Mouse (Mus musculus): ENCODE data around the gene H2-D1. TPM values are rescaled to one million over a fixed set of nuclear protein-coding genes. Genes with fewer than 3 reads are reported as not detected.
"Not testable (repeated sequence)": the region's sequence is repeated elsewhere in the genome, so short reads cannot be mapped to it uniquely, and the experiment has no call there.

H2-D1 gene
- total RNA-seq, 2 experiments from 2014 or later: 18.5 to 18.7 TPM

- no peak for DNase-seq (ENCODE audit: low spot score in 2 of 2)
- intact Hi-C loops (cut with DNase I): no loop called here
These were observed 17.7 kb downstream of the H2-D1 start for GRCm38 (mm10) chr17:35280276-35280675.

- intact Hi-C loops (cut with DNase I): no loop called here
- no peak for DNase-seq (ENCODE audit: low spot score in 2 of 2)
These were observed 22.9 kb downstream of the H2-D1 start for GRCm38 (mm10) chr17:35285431-35285830.

GRCm38 (mm10) chr17:35295796-35296195, 33.3 kb downstream of the H2-D1 start:
- intact Hi-C loops (cut with DNase I): not testable (repeated sequence)
- DNase-seq (ENCODE audit: low spot score in 2 of 2): peak; percentile 19 to 32

GRCm38 (mm10) chr17:35300261-35300945, 37.9 kb downstream of the H2-D1 start:
- intact Hi-C loops (cut with DNase I); DNase-seq (ENCODE audit: low spot score in 2 of 2): not testable (repeated sequence)

- DNase-seq (ENCODE audit: low spot score in 2 of 2): peak; percentile 84 to 85
- intact Hi-C loops (cut with DNase I): loop anchor here (1.0 kb wide), 2 partner anchors 46 to 1335 kb away; no protein-coding TSS in a partner anchor
These were observed 39.2 kb downstream of the H2-D1 start for GRCm38 (mm10) chr17:35301645-35302258.

GRCm38 (mm10) chr17:35303271-35303670, 40.7 kb downstream of the H2-D1 start:
- intact Hi-C loops (cut with DNase I): no loop called here
- DNase-seq (ENCODE audit: low spot score in 2 of 2): no peak

GRCm38 (mm10) chr17:35303756-35304350, 41.3 kb downstream of the H2-D1 start:
- intact Hi-C loops (cut with DNase I): no loop called here
- no peak for DNase-seq (ENCODE audit: low spot score in 2 of 2)

GRCm38 (mm10) chr17:35304478-35304877, 41.9 kb downstream of the H2-D1 start:
- intact Hi-C loops (cut with DNase I): no loop called here
- no peak for DNase-seq (ENCODE audit: low spot score in 2 of 2)

- intact Hi-C loops (cut with DNase I); DNase-seq (ENCODE audit: low spot score in 2 of 2): not testable (repeated sequence)
These were observed 42.4 kb downstream of the H2-D1 start for GRCm38 (mm10) chr17:35304921-35305320.

Small RNA genes lying within 50 kb of the gene (microRNA-seq; reads per million reads assigned to microRNA genes)
- 0.74 to 2.7 reads per million in 2 experiments for gene Mir6975
- gene Mir8094: 0 to 0.50 reads per million in 2 experiments

Other genes with a start within 250 kb of the H2-D1 start
- under 1 TPM; 0.30 to 0.37 TPM for gene Vwa7, start 246.2 kb upstream of the H2-D1 start, total RNA-seq (2021)
- under 1 TPM; 0.60 to 0.83 TPM for gene Sapcd1, start 234.7 kb upstream of the H2-D1 start, total RNA-seq (2021)
- under 1 TPM; 0.76 to 0.96 TPM for gene Msh5, start 216.0 kb upstream of the H2-D1 start, total RNA-seq (2021)
- 10 to 100 TPM in 1 of 2 experiments, 1 to 10 TPM in 1; 9.9 to 11.6 TPM for gene Clic1, start 212.8 kb upstream of the H2-D1 start, total RNA-seq (2021)
- 10 to 100 TPM; 12.1 to 12.5 TPM for gene Ddah2, start 203.7 kb upstream of the H2-D1 start, total RNA-seq (2021)
- not detected for gene Ly6g6c, start 197.3 kb upstream of the H2-D1 start, total RNA-seq (2021)
- not detected for gene Mpig6b, start 196.5 kb upstream of the H2-D1 start, total RNA-seq (2021)
- gene Ly6g6e, start 185.8 kb upstream of the H2-D1 start, total RNA-seq (2021): 1 to 10 TPM; 2.4 to 2.7 TPM
- 1 to 10 TPM in 1 of 2 experiments, under 1 TPM in 1; 0.69 to 1.9 TPM for gene Ly6g6d, start 184.7 kb upstream of the H2-D1 start, total RNA-seq (2021)
- gene Ly6g6f, start 177.1 kb upstream of the H2-D1 start, total RNA-seq (2021): not detected
- 100 to 1,000 TPM; 107 to 109 TPM for gene Abhd16a, start 173.5 kb upstream of the H2-D1 start, total RNA-seq (2021)
- gene Ly6g5c, start 154.5 kb upstream of the H2-D1 start, total RNA-seq (2021): not detected
- under 1 TPM; 0.69 to 0.94 TPM for gene Ly6g5b, start 147.3 kb upstream of the H2-D1 start, total RNA-seq (2021)
- gene Gpank1, start 141.3 kb upstream of the H2-D1 start, total RNA-seq (2021): 10 to 100 TPM; 13.1 to 15.2 TPM
- gene Csnk2b, start 140.7 kb upstream of the H2-D1 start, total RNA-seq (2021): 100 to 1,000 TPM; 183 to 185 TPM
- 10 to 100 TPM; 24.1 to 29.8 TPM for gene D17H6S53E, start 136.4 kb upstream of the H2-D1 start, total RNA-seq (2021)
- gene Apom, start 130.7 kb upstream of the H2-D1 start, total RNA-seq (2021): not detected
- 100 to 1,000 TPM; 286 to 292 TPM for gene Bag6, start 127.6 kb upstream of the H2-D1 start, total RNA-seq (2021)
- gene Prrc2a, start 97.8 kb upstream of the H2-D1 start, total RNA-seq (2021): 100 to 1,000 TPM; 268 to 285 TPM
- 10 to 100 TPM; 10.8 to 11.1 TPM for gene Aif1, start 86.7 kb upstream of the H2-D1 start, total RNA-seq (2021)
- gene Lst1, start 74.3 kb upstream of the H2-D1 start, total RNA-seq (2021): 10 to 100 TPM in 1 of 2 experiments, 1 to 10 TPM in 1; 6.1 to 10.1 TPM
- under 1 TPM; 0.64 to 0.99 TPM for gene Ltb, start 68.3 kb upstream of the H2-D1 start, total RNA-seq (2021)
- gene Tnf, start 60.7 kb upstream of the H2-D1 start, total RNA-seq (2021): not detected
- under 1 TPM; 0.34 to 0.39 TPM for gene Lta, start 57.4 kb upstream of the H2-D1 start, total RNA-seq (2021)
- not detected for gene Gm16181, start 41.9 kb upstream of the H2-D1 start, total RNA-seq (2021)
- gene Atp6v1g2, start 29.1 kb upstream of the H2-D1 start, total RNA-seq (2021): 100 to 1,000 TPM; 514 to 578 TPM
- gene Nfkbil1, start 26.9 kb upstream of the H2-D1 start, total RNA-seq (2021): 10 to 100 TPM; 11.7 to 12.8 TPM
- gene Ddx39b, start 21.0 kb upstream of the H2-D1 start, total RNA-seq (2021): 100 to 1,000 TPM; 207 to 209 TPM
- under 1 TPM; 0.39 to 0.96 TPM for gene H2-Q1, start 57.7 kb downstream of the H2-D1 start, total RNA-seq (2021)
- gene H2-Q2, start 79.5 kb downstream of the H2-D1 start, total RNA-seq (2021): under 1 TPM; 0.30 to 0.78 TPM
- 1 to 10 TPM; 1.4 to 1.9 TPM for gene H2-Q4, start 116.9 kb downstream of the H2-D1 start, total RNA-seq (2021)
- under 1 TPM in 1 of 2 experiments, not detected in 1; 0.34 TPM for gene H2-Q6, start 162.1 kb downstream of the H2-D1 start, total RNA-seq (2021)
- gene H2-Q7, start 176.4 kb downstream of the H2-D1 start, total RNA-seq (2021): under 1 TPM; 0.30 to 0.34 TPM
- under 1 TPM; 0.09 to 0.39 TPM for gene H2-Q10, start 207.4 kb downstream of the H2-D1 start, total RNA-seq (2021)
- not detected for gene Pou5f1, start 243.3 kb downstream of the H2-D1 start, total RNA-seq (2021)